Mouse (Mus musculus): ENCODE measurements around the gene Edrf1.

The Edrf1 gene

GRCm38 (mm10) chr7:133637361-133638305, at the start of gene Edrf1:
TSS of gene Edrf1 (plus strand) at chr7:133637543.
- DNase-seq, result peak; percentile 90 to 92

DNA sequence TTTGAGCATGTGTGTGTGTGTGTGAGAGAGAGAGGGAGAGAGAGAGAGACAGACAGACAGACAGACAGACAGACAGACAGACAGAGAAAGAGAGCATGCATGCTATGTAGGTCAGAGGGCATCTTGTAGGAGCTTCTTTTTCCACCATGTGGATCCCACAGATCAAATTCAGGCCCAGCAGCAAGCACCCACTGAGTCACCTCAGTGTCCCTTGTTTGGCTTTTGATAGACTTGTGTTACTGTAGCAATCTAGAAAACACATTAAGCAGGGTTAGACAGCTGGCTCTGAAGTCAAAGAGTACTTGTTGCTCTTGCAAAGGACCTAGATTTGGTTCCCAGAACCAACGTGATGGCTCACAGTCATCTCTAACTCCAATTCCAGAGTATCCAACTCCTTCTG, 45.6 kb upstream of the Edrf1 start:
- no peak for DNase-seq

DNA sequence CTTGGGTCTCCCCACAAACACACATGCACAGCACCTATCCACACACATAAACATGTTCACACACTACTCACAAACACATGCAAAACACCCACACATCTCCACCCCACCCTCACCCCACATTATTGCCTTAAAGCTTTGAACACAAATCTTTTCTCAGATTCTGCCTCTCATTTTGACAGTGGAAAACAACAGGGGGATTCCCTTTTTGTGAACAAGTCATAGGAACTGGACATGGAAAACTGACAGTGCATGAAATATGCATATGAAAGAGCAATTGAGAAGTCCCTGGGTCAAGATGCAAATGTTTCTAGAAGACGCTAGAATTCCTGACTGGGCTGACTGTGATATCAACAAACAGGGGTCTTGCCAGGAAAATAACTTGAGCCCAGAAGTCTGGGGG, 36.8 kb upstream of the Edrf1 start:
- no peak for DNase-seq

DNA sequence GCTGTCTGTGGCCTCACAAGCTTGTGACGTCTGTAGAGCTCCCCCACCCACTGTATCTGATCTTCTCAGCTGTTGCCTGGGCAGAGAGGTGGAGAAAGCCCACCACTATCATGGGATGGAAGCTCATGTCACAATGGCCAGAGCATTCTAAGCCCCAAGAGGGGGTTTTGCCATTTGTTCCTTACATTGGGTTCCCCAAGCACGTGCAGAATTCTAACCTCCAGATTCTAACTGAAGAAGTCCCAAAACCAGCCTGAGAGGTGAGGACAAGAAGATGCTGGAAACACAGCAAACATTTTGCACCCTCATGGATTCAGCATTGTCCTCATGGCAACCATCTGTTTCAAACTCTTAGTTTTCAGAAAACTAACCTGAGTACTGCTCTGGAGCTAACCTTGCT, 35.3 kb upstream of the Edrf1 start, which contains the start of gene Tex36:
Tex36 (minus strand) TSS at position 101 of the 400 bp plus-strand sequence.
- DNase-seq, result no peak

- no peak for DNase-seq
Measured at GRCm38 (mm10) chr7:133603156-133603555, 34.2 kb upstream of the Edrf1 start.

GRCm38 (mm10) chr7:133604427-133605081, 32.8 kb upstream of the Edrf1 start:
- DNase-seq, result no peak

DNA sequence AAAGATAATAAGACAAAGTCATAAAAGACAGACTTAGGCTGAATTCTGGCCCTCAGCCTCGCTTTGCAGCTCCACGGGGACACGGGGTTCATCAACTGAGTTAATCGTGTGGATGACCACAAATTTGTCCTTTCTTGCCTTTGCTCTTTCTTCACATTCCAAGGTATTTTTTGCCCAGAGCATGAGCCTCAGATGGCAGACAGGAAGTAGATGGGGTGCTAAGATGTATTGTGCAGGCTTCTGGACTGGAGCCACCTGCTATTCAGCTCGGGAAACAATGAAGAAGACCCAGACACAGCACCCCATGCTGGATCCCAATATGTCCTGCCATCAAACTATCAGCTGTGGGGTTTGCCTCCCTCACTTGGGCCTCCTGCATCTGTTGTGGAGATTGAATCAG, 30.0 kb upstream of the Edrf1 start:
- DNase-seq, result no peak

GRCm38 (mm10) chr7:133607883-133608575, 29.3 kb upstream of the Edrf1 start:
- DNase-seq, result no peak

- no peak for DNase-seq
Measured at GRCm38 (mm10) chr7:133608631-133609340, 28.6 kb upstream of the Edrf1 start.

DNA sequence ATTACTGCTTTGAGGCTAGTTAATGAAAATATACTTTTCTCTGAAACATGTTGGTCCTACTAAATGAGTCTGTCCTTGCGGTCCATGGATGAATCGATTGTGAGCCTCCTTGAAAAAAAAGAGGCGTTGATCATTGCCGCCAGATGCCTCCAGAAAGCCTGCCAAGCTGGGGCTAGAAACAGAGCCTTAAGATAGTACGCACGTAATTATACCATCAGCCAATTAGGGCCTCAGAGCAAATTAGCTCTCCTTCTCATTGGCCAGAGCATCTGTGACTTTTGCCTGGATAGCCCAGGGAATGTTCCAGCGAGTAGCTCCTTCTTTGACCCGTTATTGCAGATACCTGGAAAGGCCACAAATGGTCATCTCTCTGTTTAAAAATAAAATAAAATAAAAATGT, 27.8 kb upstream of the Edrf1 start:
- no peak for DNase-seq

GRCm38 (mm10) chr7:133612981-133613380, 24.4 kb upstream of the Edrf1 start:
- no peak for DNase-seq

GRCm38 (mm10) chr7:133620721-133621120, 16.6 kb upstream of the Edrf1 start:
- DNase-seq, result no peak

GRCm38 (mm10) chr7:133623226-133623625, 14.1 kb upstream of the Edrf1 start:
- DNase-seq, result no peak

DNA sequence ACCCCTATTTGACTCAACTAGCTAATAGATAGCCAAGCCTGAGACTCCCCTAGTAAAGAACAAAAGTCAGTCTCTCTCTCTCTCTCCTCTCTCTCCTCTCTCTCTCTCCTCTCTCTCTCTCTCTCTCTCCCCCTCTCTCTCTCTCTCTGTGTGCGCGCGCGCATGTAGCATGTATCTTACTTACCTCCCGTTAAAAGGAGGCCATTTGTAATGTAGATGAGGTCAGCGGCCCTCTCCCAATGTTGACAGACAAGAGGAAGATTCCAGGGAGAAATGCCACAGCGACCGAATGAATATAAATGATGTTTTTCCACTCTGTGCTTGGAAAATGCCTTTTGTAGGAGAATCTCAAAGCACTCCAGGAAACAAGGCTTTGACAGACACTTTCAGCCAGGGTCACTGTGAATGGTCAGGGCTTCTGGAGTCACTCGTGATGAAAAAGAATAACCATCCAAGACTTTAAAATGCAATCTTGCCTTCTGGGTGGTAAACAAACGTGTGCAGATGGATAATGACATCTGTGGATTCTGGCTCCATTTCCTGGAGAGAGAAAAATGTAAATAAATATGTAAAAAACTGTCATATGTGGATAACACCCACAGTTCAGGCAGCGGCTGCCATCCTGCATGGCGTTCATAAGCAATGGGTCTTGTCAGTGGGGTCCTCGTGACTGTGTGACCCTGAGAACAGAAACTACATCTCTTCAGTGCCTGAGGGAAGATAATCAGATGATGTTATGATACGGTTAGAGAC, 10.0 kb upstream of the Edrf1 start:
- DNase-seq, result no peak

DNA sequence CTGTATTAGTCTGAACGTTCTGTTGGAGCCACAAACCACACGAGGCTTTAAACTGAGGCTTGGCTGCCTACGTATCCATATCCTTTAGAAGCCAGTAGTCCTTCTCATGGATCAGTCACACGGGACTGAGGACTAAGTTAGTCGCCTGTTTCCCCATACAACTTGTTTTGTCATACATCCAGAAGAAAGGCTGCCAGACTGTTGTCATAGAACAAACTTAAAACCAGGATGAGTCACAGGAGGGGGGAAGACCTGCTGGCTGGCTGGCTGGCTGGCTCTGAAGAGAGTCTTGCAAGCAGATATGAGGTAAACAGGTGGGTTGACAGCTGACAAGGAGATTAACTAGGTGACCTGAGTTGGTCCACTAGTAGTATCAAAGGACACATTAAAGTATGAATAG, 6.5 kb upstream of the Edrf1 start:
- no peak for DNase-seq

- DNase-seq, result peak in 1 of 2 experiments; percentile 19
Measured at GRCm38 (mm10) chr7:133632476-133632875, 4.9 kb upstream of the Edrf1 start.

GRCm38 (mm10) chr7:133634932-133635650, 2.3 kb upstream of the Edrf1 start:
- no peak for DNase-seq

DNA sequence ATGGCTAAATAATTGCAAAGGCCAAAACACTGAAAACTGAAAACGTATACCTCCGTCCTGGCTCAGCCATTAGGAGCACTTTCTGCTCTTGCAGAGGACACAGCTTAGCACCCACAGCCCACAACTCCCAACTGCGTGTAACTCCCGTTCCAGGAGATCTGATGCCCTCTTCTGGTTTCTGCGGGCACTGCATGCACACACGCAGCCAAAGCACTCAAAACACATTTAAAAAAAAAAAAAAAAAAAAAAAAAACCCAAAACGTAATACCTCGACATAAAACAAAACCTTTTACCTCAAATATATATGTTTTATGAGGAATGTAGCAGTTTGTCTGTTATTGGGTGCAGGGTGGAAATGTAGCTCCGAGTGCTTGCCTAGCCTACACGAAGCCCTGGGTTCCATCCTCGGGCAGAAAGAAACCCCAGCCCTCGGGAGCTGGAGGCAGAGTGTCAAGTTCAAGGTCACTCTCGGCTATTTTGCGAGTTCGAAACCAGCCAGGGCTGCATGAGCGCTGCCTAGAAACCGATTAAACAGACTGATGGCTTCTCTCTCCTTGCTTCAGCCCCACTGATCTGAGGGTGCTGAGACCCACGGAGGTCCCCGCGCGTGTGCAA, 498 bp upstream of the Edrf1 start:
- DNase-seq, result peak; percentile 70 to 78

DNA sequence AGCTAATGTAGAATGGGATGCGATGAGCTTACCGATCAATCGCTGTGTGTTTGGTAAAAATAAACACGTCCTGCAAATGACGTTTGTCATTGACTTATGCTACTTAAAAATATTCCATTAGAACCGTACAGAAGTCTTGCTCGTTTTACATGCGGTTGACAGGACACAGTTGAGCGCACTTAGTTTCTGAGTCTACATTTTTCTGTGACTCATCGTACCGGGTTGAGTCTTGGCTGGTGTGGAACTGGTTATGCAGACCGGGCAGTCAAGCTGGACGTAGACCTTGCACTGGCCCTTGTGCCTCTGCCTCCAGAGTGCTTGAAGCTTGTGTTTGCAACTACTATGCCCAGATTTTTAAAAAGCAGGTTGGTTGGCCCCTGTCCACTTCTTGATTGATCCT, 963 bp downstream of the Edrf1 start:
- DNase-seq, result no peak

DNA sequence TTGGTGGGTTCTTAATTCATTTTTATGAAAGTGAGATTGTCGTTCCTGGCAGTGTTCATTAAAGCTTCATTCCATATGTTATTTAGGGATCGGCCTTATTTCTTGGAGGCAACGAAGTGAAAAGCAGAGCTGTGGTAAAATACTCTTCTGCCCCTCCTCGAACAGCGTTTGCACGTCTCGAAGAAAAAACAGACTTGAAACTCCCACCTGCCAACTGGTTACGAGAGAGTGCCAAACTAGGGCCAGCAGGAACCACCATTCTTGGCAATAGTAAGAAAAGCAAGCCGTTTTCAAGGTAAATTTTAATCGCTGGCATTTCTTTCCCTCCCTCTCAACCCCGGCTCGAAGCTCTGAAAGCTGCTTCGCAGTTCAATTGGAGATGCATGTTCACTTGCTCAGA, 1.5 kb downstream of the Edrf1 start:
- DNase-seq, result no peak

DNA sequence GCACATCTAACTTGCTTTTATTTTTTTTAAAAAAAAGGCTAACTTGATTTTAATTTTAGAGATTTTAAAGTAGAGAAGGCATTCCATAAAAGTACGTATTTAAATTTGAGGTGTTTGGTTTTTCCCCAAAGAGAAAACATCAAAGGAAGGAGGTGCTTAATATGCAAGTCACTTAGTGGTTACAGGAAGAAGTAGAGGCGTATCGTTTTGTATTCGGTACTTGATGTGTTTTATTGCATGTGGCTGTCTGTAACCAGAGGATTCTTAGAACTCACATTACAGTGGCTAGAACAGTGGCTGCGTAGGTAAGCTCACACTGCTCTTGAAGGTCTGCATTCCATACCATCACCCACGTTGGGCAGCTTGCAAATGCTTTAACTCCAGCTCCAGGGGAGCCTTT, 8.4 kb downstream of the Edrf1 start:
- no peak for DNase-seq

Measured in thymus, adult 18-20 months (tissue).